Mouse (Mus musculus) cortical plate, adult 2 months (tissue): Measurements from ENCODE around the gene Olfr1395. TPM values are rescaled to one million over a fixed set of nuclear protein-coding genes. Genes with fewer than 3 reads are reported as not detected.

Source experiments
- H3K27ac ChIP-seq: fragments of 200-500 bp; 2 replicates; pipeline ENCODE4 v1.5.1; 2012; ENCODE audit warnings: low read length, control low read depth, inconsistent platforms; ENCODE audit not compliant: insufficient read depth
- H3K4me1 ChIP-seq: fragments of 200-500 bp; 2 replicates; pipeline ENCODE4 v1.6.1; 2011; ENCODE audit warnings: low read length; ENCODE audit not compliant: control insufficient read depth, insufficient read depth
- H3K4me3 ChIP-seq: fragments of 200-500 bp; 2 replicates; pipeline ENCODE4 v1.5.1; 2011; ENCODE audit warnings: mild to moderate bottlenecking, low read length, control low read depth; ENCODE audit not compliant: insufficient read depth
- CTCF ChIP-seq: fragments of 200-500 bp; IDR thresholded peaks from 2 replicates; pipeline ENCODE4 v1.5.1; 2011; ENCODE audit warnings: mild to moderate bottlenecking, control low read depth, low read length; ENCODE audit not compliant: insufficient read depth; ENCODE audit errors: extremely low read depth
- POLR2A ChIP-seq: fragments of 200-500 bp; IDR thresholded peaks from 2 replicates; pipeline ENCODE4 v1.6.1; 2011; ENCODE audit warnings: mild to moderate bottlenecking, low read length, control low read depth; ENCODE audit not compliant: insufficient read depth; ENCODE audit errors: extremely low read depth
- polyA plus RNA-seq: library from polyadenylated mRNA; depleted of rRNA; stranded (reverse); fragments of >200 nt; gene quantifications from 2 replicates; pipeline ENCODE4 v1.2.3, GENCODE M21; 2012

Olfr1395 gene
- polyA plus RNA-seq, 1 experiment: not detected

DNA sequence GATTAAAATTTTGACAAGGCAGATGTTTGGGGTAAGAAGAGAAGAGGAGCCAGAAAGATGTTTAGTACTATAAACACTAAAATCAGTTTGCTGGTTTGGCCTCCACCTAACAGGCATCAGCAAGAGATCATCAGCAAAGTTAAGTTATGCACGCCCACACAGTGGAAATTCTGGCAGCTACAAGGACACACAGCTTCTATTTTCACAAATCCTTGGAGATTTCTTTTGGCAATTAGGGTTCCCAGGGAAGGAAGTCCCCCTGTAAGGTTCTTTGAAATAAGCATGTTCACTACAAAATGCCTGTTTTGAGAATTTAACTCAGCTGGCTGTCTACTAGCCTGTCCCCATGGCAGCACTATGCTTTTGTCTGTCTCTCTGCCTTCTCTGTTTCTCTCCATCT lies 31.1 kb upstream of the Olfr1395 start:
- H3K4me1 ChIP-seq: no peaks in the 10 kb centered on the region; the same call in 1 of the 2 replicates
- no peak overlapping the region for H3K4me3 ChIP-seq
- no peak overlapping the region for H3K27ac ChIP-seq
- TF ChIP-seq CTCF (no peak), POLR2A (no peak)

DNA sequence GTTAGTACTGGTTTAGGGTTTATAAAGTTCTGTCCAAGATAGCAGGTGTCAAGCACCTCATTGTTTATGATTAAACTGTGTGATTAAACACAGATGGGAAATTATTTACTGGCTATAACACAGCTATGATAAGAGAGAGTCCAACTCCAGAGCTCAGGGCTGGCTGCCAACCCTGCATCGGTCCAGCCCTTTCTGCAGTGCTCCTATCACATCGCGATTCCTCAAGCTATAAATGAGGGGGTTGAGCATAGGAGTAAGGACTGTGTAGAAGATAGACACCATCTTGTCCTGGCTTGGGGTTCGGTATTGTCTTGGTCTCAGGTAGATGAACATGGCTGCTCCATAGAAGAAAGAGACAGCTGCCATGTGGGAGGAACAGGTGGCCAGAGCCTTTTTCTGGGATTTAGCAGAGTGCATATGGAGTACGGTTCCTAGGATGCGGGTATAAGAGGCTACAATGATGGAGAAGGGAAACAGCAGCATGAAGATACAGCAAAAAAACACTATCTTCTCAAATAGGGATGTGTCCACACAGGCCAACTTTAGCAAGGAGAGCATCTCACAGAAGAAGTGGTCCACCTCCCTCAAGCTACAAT lies 29.4 kb upstream of the Olfr1395 start:
- H3K27ac ChIP-seq: no peak overlapping the region
- H3K4me1 ChIP-seq: no peaks in the 10 kb centered on the region; the same call in 1 of the 2 replicates
- TF ChIP-seq CTCF (no peak), POLR2A (no peak)
- no peak overlapping the region for H3K4me3 ChIP-seq

DNA sequence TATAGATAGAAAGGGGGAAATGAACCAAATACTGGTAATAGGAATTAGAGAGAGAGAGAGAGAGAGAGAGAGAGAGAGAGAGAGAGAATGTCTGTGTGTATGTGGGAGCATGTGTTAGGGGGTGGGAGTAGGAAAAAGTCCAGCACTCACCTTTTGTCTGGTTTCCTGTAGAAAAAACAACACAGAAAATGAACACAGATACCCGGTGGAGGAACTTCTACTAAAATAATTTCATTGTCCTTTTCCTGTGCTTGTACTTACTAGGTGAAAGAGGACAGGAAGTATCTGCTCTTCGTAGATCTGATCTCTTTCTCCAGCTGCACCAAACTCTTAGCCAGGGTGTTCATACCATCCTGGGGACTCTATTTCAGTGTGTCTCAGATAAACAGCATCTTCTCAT lies 27.9 kb upstream of the Olfr1395 start:
- TF ChIP-seq POLR2A: no peak
- TF ChIP-seq CTCF: no peak
- Histone ChIP-seq H3K4me3 (no peak overlapping the region), H3K27ac (no peak overlapping the region), H3K4me1 (no peaks in the 10 kb centered on the region; the same call in 1 of the 2 replicates)

DNA sequence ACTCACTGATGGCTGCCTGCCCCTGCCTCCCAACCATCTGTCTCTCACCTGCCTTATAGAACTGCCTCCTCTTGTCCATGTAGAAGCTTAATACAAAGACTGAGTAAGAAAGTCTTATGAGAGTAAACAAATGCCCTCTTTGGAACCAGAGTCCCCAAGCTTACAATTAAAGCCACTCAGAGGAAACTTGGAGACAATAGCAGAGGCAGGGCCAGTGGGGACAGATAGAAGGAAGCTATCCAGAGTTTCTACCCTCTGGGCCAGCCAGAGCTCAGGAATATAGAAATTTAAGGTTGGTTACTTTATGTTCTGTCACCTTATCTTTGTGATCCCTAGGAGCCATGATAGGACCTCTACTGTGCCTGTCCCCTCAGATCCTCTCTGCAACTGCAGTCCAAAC lies 27.3 kb upstream of the Olfr1395 start, which contains the start of gene Olfr1396:
Gene Olfr1396, minus strand, starts transcription at position 101 of the 400 bp plus-strand sequence.
- H3K4me3 ChIP-seq: no peak within 1 kb of the TSS
- TF ChIP-seq CTCF (no peak), POLR2A (no peak)
- no peak within 1 kb of the TSS for H3K27ac ChIP-seq
- no peaks in the 10 kb centered on the region; the same call in 1 of the 2 replicates for H3K4me1 ChIP-seq

DNA sequence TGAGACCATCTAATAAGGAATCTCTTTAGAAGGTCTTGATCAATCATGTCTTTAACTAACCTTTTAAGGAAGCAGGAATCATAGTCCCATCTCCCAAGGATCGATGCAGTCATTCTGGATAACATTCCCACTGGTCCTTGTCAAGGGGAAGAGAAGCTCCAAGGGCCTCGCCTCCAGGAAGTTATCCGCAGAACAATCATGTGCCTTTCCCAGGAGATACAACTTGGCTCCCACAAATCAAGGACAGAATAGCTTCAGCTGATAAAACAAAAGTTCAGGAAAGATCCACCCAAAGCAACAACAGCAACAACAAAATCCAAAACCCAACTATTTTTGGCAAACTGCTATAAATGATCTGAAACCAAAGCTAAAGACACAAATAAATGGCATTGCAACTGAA lies 22.4 kb upstream of the Olfr1395 start:
- no peak for TF ChIP-seq CTCF
- no peak for TF ChIP-seq POLR2A
- Histone ChIP-seq H3K4me1 (no peaks in the 10 kb centered on the region), H3K4me3 (no peak overlapping the region), H3K27ac (no peak overlapping the region)

DNA sequence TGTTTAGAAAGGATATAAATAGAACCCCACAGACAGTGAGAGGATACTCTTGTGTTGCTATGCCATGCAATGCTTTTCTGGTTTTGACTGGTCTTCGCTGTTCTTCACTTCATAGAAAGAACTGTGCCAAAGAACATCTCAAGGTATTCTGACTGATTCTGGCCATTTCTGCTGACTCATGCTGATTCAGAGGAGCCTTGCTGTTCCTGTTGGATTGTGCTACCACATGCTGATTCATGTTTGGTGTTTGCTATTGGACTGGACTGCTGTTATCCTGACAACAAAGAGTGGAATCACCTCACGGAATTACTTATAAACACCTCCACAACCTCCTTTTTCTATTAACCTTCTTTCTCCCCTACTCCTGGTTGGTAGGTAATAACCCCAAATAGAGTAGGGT lies 17.9 kb upstream of the Olfr1395 start:
- no peak overlapping the region for H3K27ac ChIP-seq

DNA sequence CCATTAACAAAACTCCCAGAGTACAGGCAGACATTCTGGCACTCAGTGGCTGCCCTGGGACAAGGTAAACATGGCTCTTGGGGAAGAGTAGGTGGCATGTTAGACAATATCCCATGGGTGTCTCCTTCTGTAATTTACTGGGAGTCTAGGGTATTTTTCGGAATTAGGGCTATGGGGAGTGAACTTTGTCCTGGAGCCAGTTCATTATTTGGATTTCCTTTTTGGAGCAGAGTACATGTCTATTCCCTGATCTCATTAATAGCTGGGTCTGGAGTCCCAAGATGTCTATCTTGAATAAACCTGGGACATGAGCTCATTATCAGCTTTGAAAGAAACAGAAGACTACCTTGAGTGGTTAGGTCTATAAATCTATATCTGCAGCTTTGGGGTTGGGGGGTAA lies 12.0 kb downstream of the Olfr1395 start, which contains the start of gene Olfr1394:
Gene Olfr1394, plus strand, starts transcription at position 301 of the 400 bp plus-strand sequence.
- Histone ChIP-seq H3K4me3 (no peak within 1 kb of the TSS), H3K27ac (no peak within 1 kb of the TSS), H3K4me1 (no peaks in the 10 kb centered on the region)
- TF ChIP-seq POLR2A (no peak), CTCF (no peak)

More for the DNA sequence above, 17.9 kb upstream of the Olfr1395 start:
- TF ChIP-seq POLR2A (no peak), CTCF (no peak)
- Histone ChIP-seq H3K4me3 (no peak overlapping the region), H3K4me1 (no peaks in the 10 kb centered on the region)

DNA sequence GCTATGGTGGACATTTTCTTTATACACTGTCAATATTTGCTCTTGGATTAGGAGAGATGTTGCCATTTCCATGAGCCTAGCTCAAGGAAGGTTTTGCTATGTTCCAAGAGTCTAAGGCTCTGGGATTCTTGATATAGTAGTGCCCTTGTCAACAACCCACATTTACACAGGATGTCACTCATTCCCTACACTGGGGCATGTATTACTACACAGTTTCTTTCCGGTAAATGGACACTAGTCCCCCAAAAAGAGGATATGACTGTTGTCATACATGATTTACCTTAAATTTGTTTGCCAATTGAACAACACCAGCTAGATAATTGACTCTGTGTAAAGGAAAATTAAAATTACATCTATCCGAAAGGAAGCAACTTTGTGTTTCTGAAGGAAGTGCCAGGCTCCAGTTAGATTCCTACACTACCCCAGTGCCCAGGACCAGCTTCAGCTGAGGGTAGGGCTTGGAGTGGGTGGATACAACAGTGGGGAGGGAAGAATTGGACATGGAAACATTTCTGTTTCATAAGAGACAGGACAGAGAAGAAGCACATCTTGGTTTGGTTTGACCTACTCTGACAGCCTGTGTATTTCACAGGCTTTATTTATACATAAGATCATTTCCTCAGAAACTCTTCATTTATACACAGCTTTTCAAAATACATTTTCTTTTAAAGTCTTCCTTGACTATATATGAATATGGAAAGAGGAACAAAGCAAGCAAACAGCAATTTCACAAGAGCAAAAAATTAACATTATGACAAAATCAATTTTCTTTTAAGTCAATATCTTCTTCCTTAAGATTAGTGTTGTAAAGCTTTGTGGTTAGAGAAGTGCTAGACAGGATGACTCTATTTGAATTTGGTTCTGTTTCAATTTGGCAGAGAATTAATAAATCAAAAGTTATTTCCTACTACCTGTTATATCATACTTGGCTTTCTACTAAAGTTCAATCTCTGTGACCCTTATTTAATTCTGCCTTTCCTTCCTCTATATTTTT lies 15.0 kb downstream of the Olfr1395 start:
- Histone ChIP-seq H3K27ac (no peak overlapping the region), H3K4me3 (no peak overlapping the region), H3K4me1 (no peaks in the 10 kb centered on the region)
- TF ChIP-seq CTCF (no peak), POLR2A (no peak)

DNA sequence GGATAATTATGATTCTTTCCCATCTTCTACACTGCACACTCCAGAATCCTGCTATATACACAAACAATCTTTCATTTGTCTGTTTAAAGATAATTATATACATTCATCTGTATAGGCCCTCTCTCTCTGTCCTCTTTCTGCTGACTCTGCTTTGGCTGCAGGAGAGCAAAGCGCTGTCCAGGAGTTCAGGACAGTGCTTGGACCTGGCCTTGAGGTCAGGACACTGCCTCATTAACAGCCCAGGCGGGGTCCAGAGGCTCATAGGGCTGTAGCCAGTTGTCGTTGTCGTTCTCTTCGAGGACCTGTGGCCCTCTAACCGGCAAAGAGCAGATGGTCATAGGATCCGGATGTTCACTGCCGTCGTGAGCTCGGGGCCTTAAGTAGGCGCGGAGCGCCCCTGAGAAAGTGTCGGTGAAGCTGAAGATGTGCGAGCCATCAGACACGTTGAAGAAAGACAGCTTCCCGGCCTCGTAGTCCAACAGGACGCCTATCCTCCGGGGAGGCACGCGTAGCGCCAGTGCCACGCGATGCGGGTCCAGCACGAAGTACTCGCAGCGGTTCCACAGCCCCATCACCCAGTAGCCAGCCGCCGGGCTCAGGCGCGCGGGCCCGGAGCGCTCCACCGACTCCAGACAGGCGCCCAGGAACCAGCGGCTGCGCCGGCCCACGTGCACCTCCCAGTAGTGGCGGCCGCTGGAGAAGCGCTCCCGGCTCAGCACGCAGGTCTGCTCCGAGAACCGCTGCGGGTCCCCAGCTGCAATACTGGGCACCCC lies 27.0 kb downstream of the Olfr1395 start:
- no peak for TF ChIP-seq POLR2A
- TF ChIP-seq CTCF: no peak
- H3K27ac ChIP-seq: no peak overlapping the region
- 0 out of 2 replicates have a peak overlapping the region, but pooled peaks have one; percentile 5 for H3K4me3 ChIP-seq
- H3K4me1 ChIP-seq: no peaks in the 10 kb centered on the region
